Mouse (Mus musculus) kidney, postnatal 14 days (tissue): ENCODE results near the gene Aire.

Experiments
- DNase-seq: peaks from one replicate; pipeline ENCODE4 v3.0.0; 2022; ENCODE audit warnings: mixed read lengths

Gene Aire

DNA sequence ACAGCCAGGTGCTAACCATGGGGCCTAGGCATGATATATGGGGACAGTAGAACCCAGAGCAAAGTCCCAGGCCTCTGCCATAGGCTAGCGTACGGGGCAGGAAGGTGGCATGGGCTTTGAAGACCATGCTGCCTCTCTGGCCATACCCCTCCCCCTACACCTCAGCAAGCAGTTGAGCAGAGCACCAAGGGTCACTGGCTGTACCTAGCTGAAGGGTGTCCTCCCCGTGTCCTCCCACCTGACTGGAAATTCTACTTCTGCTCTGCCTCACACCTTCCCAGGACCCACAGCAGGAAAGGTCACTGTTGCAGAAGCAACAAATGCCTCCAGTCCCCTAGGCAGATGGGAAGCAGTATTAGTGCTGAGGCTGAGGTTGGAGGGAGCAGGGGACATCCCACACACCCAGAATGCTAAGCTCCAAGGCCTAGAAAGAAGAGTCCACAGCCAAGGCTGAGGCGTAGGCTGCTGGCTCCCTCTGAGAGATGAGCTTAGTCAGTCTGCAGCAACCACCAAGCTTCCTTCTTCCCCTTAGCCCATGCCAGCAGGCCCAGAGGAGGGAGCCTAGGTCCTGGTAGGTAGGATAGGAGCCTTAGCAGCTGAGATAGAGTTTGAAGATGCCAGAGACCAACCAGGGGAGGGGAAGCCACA is 37.5 kb downstream of the Aire start:
- peak; percentile 24 for DNase-seq

DNA sequence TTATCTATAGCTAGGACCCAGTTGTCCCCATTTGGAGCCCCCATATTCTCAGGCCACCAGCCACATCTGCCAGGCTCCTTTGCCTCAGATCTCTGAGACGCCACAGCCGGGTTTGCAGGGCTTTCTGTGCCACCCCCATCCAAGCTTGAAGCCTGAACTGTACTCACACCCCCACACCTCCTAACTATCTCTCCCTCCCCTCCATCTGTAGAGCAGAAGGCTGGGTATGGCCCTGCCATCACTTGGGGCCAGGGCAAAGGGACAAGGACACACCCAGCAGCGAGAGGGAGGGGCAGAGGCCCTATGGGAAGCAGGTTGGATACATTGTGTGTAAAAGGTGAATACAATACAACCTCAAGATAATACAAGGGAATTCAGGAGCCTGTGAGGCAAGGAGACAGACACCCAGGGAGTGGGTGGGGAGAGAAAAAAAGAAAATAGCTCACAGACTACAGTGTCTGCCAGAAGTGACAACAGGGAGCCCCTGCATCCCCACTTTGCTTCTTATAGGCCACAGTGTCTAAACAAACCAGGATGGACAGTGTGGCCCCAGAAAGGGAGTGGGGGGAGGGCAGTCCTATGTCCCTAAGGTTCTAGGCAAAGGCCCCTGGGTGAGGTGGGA is 38.8 kb downstream of the Aire start:
- no peak for DNase-seq

GRCm38 (mm10) chr10:78002316-78002715 is 41.1 kb downstream of the Aire start:
- DNase-seq: no peak

GRCm38 (mm10) chr10:78001796-78002195 is 41.6 kb downstream of the Aire start:
- DNase-seq: no peak

DNA sequence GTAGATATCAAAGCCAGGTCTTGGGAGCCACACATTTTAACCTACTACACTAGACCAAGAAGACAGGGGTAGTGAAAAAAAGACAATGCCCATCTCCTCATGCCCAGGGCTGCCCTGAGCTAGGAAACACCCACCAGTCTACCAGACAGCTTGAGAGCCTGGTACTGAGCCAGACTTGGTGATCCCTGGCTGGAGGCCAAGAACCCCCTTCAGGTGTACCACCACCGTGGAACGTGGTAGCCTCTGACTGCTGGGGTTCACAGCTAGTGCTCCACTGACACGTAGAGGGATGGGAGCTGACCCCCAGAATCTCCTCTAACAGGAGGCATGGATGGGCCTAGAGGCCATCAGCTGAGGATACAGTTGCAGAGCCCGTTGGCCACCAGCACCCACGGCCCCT is 43.2 kb downstream of the Aire start:
- no peak for DNase-seq

- DNase-seq: no peak
These were observed 47.8 kb downstream of the Aire start for GRCm38 (mm10) chr10:77995639-77996038.

GRCm38 (mm10) chr10:77985775-77986174 is 57.6 kb downstream of the Aire start:
- DNase-seq: no peak

DNA sequence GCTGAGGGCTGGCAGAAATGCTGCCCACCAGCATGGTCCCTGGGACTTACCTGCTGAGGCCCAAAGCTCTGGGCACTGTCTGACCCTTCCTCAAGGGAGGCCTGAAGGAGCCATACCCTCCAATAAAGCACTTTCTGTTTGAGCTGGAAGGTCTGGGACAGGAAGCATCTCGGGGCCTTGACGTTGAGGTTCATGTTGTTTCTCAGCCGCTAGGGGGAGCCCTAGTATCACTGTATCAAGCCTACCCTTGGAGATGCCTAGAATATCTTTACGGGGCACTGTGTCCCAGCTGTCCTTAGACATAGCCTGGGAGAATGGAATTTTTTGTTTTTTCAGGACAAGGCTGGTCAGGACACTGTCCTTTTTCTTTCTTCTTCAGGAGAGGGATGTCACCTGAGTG is 58.8 kb downstream of the Aire start:
- DNase-seq: peak; percentile 84
